Mouse (Mus musculus): ENCODE measurements around the gene Bank1. TPM values are rescaled to one million over a fixed set of nuclear protein-coding genes. Genes with fewer than 3 reads are reported as not detected.

Bank1 gene
- total RNA-seq (2023): 24.5 TPM

DNA sequence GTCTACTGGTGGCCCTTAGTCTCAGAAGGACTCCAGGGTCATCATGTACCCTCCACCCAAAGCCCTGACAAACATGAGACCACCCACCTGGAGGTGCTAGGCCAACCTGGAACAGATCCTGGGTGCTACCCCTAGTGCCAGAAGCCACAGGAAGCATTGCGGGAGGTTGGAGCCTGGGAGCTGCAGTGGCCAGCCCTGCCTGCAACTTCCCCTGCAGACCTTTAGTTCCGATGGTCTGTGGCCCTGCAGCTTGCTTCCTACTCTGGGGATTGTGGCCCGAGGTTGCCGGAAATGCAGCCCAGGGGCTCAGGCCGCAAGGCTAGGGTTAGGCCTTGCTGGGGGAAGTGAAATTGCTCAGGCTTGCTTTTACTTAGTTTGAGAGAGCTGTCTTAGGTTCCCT lies at the start of gene Bank1:
Bank1 (minus strand) TSS at position 284 of the 400 bp plus-strand sequence.

